Mouse (Mus musculus): ENCODE results near the gene Unc80.

Gene Unc80

DNA sequence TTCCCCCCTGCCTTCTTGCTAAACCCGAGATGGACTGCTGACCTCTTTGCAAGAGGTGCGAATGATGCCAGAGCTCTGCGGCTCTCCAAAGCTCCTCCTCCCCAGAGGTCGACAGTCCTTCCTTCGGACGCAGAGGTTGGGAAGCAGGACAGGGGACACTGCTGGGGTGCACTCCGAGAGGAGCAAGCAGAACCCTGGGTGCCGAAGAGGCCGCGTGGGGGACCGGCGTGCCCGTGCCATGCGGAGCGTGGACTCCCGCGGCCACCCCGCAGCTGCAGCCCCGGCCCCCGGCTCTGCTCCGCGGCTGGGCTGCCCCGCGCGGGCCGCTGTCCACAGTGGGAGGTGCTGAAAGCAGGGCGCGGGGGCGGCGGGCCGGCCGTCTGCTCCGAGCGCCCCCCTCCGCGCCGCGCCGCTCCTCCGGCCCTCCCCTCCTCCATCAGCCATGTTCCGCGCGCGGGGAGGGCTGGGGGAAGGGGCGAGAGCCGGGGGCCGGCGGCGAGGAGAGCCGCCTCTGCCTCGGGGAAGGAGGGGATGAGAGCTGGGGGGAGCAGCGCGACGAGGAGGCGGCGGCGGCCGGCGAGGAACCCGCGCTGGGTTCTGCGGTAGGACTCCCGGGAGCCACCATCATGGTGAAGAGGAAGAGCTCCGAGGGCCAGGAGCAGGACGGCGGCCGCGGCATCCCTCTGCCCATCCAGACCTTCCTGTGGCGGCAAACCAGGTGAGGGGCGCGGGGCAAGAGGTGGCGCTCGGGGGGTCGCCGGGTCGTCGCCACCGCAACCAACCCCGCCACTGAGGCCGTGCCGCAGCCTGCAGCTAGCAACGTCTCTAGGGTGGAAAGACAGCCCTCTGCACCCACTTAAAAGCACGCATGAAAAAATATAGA, at the start of gene Unc80:
TSS of gene Unc80 (plus strand) at position 547 of the 883 bp plus-strand sequence.
- no peak for DNase-seq (ENCODE audit: extremely low read depth, low read depth, low spot score)

DNA sequence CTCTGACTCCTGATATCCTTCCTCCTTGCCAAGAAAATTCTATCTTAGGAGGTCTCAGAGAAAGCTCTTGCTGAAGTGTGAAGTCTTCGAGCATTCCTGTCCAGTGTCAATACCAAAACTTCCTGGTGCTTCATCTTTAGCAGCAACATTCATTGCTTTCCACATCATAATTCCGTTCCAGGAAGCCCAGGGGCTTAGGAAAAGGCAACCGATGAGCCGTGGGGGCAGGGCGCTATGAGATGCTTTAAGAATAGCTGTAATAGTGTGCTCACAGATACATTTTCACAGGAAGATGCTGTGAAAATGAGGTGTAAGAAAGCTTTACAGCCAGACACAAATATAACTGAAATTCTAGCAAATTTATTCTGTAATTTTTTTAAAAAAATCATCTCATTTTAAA, 42.1 kb upstream of the Unc80 start:
- DNase-seq (ENCODE audit: extremely low read depth, low read depth, low spot score): no peak

DNA sequence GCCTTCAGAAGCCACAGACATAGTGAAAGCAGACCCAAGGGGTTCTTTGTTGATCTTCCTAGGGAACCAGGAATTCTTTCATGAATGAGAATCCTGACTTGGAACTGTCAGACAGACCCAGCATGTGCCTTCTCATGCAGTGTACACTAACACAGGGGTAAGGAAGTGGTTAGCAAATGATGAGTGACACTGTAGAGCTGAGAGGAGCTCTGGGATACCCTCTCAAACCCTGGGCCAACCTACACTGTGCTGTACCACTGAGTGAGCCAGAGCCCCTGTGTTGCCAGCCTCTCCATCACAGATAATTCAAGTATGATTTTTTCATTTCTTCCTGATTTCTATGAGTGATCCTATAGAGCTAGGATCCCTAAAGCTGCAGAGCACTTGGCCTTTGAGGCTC, 37.2 kb upstream of the Unc80 start:
- no peak for DNase-seq (ENCODE audit: extremely low read depth, low read depth, low spot score)

DNA sequence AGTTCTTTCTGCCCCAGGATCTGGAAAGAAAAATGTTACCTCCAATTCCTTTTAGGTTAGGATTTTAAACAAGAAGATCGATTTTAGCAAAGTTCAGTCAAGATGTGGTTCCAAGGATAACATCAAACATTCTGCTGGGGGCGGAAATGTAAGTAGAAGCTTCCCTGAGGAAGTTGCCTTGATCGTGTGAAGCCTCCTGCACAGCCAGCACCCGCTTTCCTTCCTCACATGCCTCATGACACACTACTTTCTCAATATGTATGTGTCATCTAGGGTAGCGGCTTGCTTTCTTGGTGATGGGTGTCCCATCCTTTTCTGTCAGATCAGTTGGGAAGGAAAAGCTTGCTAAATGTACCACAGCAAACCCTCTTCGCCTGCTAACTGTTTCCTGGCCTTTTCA, 36.7 kb upstream of the Unc80 start:
- no peak for DNase-seq (ENCODE audit: extremely low read depth, low read depth, low spot score)

DNA sequence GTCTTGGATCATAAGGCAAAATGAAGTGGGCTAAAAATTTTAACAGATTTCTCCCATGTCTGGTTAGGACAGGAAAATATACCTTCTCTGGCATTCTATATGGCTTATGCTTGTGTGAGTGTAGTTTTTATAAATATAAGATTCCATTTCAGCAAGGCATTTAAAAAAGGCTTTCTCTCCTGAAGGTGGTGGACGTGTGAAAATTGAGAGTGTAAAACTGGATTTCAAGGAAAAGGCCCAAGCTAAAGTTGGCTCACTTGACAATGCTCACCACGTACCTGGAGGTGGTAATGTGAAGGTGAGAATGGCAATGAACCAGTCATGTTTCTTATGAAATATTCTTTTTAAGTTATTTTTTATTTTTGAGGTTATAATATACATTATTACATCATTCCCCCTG, 30.1 kb upstream of the Unc80 start:
- DNase-seq (ENCODE audit: extremely low read depth, low read depth, low spot score): no peak

DNA sequence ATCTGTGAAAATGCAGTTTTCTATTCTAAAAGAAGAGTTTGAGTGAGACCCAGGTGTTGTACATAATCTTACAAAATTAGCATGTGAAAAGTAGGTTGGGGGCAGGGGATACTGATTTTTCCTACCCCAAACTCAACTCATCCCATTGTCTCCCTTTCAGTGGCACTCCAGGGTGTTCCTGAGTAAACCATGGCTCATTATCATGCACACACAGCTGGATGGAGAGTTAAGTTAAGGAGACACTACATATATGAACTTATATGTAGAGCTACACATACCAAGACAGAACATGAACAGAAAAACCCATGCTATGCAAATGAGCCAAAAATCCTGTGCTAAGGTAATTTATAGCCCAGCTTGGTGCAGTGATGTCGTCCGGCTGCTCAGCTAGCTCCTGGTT, 25.2 kb upstream of the Unc80 start:
- no peak for DNase-seq (ENCODE audit: extremely low read depth, low read depth, low spot score)

DNA sequence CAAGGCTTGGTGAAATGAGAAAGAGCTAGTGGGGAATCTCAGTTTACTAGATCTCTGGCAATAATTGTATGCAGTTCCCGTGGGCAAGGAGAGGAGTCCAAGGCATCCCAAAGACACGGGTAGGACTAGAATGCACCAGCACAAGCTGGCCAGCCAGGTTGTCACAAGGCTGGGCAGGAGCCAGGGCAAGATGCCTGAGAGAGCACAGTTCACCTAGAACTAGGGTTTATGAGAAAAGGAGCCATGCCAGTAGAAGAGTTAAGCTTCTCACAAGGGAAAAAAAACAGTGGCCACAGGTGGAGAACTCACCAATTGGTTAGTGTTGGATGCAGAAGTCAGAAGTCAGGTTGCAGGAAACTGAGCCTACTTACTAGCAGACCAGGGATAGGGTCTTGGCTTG, 18.7 kb upstream of the Unc80 start:
- no peak for DNase-seq (ENCODE audit: extremely low read depth, low read depth, low spot score)

DNA sequence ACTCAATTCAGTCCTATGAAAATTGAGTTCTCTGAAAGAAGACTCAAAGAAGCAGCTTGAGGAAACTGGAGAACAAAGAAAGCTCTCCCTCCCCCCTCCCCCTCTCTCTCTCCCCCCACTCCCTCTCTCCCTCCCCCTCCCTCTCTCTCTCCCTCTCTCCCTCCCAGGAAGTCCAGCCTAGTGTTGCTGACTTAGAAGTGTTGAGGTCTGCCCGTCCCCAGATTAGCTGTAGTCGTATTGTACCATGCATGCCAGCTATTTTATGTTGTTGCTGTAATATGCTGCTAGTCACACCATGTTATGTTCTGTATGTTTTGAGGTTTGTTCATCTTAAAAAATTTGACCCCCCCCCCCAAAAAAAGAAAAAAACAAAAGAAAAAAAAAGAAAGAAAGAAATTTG, 11.6 kb upstream of the Unc80 start:
- DNase-seq (ENCODE audit: extremely low read depth, low read depth, low spot score): no peak

DNA sequence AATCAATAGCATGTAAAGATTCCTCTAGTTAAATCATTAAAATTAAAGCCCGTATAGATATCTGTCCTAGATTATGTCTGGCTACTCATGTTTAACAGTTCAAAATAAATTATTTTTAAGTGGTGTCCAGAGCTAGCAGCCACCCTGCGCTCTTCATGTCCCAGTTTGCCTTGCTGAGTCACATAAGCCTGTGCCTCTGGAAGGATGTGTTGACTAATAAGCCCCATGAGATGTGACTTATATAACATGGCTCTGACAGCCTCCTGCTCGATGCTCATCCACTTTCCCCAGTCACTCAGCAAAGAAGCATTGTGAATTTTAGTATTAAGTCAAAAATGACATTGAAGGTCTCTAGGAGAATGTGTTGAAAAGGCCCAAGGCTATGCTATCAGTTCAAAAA, 10.4 kb upstream of the Unc80 start:
- DNase-seq (ENCODE audit: extremely low read depth, low read depth, low spot score): no peak

DNA sequence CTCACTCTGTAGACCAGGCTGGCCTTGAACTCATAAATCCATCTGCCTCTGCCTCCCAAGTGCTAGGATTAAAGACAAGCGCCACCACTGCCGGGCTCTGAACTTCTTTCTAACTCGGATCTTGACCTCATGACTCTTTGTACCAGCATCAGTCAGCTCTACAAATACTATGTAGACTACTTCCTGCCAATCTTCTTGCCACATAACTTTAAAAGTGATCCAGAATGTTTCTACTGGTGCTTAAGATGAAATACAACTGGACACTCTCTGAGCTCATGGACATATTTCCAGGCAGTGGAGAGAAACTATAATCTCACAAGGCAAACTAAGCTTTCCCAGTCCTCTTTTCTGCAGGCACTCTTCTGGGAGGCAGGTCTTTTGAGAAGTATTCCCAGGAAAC, 8.8 kb upstream of the Unc80 start:
- no peak for DNase-seq (ENCODE audit: extremely low read depth, low read depth, low spot score)

DNA sequence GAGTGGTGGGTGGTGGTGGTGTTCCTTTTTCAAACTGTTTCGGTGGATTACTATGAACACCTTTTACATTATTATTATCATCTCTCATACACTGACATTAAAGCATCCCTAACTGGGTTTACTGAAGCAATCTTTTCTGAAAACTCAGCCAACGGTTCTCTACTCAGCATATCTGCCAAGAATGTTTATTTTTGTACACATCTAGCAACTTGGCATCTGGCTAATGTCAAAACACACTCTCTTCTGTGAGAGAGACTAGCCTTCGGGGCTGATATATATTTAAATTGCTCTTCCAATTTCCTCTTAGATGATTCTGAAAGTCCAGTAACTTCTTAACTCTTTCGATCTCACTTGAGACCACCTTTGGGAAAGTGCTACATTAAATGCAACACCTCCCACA, 7.3 kb upstream of the Unc80 start:
- DNase-seq (ENCODE audit: extremely low read depth, low read depth, low spot score): no peak

DNA sequence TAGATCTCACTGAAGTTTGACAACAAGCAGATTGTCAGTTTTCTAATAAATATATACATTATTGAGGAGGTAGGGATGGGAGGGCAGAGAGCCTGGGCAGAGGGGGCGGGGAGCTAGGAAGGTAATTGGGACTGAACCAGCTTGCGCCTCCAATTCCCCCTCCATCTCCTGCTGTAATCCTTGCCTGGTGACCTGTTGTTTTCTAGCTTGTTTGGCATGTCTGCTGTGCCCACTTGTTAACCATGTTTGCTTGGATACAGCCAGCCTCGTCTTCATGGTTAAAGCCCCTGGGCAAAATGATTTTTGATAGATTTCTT, 495 bp downstream of the Unc80 start:
- DNase-seq (ENCODE audit: extremely low read depth, low read depth, low spot score): no peak

DNA sequence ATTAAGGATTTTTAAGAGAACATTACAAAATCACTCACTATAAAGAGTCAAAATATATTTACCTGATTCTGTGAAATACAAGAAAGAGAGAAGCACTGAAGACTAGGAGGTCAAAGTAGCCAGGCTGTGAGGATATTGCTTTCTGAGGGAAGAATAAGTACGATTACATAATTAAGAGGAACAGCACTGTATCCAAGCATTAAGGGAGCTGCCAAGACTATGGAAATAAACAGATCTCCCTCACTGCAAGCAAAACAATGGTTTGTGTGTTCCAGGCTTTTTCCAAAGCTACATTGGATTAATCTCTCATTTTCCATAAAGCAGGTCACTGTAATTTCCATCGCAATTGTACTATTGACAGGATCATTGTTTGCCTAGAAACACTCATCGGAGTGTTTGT, 14.6 kb downstream of the Unc80 start:
- no peak for DNase-seq (ENCODE audit: extremely low read depth, low read depth, low spot score)

DNA sequence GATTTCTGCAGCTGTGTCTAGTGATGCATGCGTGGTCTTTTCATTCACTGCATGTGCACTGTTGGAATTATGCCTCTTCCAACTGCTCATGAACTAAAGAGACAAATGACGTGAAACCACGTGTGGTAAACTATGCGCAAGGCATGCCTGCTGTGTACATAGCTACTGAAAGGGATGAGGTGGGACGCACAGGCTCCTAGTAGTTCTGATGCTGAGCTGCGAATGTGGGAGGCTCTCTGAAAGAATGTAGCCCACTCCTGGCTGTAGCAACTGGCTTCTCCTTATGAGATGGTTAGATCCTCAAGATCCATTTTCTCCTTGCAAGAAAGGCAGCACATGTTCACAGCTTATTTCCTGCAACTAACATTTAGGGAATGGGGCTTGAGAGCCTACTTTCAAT, 24.9 kb downstream of the Unc80 start:
- no peak for DNase-seq (ENCODE audit: extremely low read depth, low read depth, low spot score)

DNA sequence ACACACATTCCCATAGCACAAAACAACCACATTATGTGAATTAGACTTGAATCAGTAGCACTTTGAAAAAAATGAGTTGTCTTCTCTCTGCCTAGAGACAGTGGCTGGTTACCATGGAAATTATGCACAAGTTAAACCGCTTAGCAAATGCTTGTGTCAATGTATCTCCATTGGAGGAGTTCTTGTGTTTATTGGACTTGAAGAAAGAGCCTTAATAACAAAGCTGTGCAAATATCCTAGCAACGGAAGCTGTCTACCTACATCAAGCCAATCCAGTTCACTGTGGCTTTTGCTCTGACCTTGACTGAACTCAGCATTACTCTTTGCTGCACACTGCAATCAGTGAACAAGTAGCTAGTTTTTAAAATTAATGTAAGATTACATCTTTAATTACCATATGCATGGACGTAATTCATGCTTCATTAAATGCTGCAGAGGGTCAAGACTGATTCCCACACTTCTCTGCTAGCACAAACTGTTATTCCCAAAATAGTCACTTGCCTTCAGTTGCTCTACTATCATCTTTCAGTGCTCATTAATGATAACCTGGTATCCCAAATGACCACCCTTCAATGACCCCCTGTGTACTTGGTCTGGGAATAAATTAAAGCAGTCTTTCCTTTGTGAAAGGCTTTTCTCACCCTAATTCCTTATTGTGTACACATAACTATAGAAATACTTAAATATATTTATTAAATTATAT, 27.3 kb downstream of the Unc80 start:
- no peak for DNase-seq (ENCODE audit: extremely low read depth, low read depth, low spot score)

DNA sequence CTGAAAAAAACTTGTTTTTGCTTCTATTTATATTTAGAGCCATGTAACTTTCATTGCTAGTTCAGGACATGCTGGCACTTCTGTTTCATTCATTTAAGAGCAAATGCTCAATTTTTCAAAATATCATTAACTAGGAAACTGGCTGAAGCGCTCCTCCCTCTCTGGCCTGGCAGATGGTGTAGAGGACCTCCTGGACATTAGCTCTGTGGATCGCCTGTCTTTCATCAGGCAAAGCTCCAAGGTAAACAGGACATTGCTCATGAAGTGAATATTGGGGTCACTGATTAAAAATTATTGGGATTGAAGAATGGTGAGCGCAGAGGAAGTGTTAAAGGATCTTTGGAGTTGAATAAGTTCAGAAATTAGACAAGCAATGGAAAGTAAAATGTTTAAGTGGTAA, 82.6 kb downstream of the Unc80 start:
- no peak for DNase-seq (ENCODE audit: extremely low read depth, low read depth, low spot score)

DNA sequence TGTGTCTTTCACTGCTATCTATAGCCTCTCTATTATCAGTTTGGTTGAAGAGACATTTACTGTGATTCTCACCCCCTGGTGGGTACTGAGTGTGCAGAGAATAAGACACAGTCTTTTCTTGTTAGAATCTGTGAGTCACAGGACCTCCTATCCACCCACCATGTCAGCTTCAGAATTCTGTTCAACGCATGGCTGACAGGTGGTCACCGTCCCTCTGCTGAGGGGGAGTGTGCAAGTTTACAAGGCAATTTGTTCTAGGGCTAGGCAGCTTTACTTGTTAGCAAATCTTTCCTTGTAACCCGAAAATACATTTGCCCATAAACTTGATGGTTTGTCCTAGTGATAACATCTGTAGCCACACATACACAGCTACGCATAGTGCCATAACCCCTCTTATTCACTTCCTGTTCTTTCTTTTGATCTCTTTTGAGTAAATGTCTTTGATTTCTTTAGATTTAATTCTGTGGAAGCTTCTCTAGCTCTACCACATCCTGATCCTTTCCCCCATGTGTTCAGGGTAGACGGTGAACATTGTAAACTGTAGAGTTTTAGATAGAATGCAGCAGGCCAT, 84.3 kb downstream of the Unc80 start:
- no peak for DNase-seq (ENCODE audit: extremely low read depth, low read depth, low spot score)

DNA sequence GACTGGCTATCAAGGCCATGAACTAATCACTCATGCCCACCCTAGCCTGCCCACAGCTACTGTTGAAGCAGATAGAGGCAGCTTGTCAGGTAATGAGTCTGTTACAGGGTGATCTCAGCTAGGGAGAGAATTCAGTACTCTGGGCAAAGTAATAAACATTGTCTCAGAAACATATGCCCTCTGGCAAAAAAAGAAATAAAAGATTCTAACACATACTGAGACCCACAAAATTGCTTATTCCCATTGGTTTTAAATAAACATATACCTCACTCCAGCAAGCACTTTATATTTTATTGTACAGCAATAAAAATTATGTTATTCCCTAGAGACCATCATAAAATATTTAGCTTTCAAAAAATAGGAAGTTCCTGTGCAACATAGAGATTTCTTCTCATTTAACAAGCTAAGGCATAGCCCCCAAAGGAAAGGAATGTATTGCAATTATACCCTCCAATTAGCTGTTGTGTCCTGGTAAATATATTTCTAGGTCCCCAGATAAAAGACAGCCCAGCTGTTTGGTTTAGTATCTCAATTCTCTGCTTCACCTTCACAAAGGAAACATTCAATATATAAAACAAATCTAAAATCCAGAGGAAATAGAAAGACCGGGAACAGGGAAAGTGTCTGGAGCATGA, 93.6 kb downstream of the Unc80 start:
- DNase-seq (ENCODE audit: extremely low read depth, low read depth, low spot score): no peak

DNA sequence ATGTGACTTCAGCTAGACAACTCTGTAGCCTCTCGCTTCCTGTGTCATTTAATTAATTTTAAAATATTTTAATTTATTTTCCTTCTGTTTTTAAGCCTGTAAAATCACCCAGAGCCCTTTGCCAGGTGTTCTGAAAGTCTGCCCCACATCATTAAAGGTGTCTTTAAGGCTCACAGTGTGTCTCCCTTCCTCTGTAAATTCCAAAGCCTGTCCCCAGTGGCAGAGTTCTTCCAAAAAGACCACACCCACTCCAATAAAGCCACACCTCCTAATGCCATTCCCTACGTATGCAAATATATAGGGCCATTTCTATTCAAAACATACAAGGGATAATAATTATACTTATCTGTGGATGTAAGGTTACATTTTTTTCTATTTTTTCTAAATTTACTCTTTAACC, 94.2 kb downstream of the Unc80 start:
- DNase-seq (ENCODE audit: extremely low read depth, low read depth, low spot score): no peak

DNA sequence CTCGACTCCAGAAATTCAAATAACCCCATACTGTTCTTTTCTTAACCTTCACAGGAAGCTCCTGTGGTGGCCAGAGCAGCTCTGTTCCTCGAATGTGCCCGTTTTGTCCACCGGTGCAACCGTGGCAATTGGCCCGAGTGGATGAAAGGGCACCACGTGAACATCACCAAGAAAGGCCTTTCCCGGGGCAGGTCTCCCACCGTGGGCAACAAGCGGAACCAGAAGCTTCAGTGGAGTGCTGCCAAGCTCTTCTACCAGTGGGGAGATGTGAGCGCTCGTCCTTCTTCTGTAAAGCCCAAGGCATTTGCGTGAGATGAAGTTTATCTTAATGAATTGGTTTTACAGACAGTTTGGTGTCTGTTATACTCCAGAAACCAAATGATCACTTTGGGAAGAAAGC, 101.6 kb downstream of the Unc80 start:
- no peak for DNase-seq (ENCODE audit: extremely low read depth, low read depth, low spot score)

DNA sequence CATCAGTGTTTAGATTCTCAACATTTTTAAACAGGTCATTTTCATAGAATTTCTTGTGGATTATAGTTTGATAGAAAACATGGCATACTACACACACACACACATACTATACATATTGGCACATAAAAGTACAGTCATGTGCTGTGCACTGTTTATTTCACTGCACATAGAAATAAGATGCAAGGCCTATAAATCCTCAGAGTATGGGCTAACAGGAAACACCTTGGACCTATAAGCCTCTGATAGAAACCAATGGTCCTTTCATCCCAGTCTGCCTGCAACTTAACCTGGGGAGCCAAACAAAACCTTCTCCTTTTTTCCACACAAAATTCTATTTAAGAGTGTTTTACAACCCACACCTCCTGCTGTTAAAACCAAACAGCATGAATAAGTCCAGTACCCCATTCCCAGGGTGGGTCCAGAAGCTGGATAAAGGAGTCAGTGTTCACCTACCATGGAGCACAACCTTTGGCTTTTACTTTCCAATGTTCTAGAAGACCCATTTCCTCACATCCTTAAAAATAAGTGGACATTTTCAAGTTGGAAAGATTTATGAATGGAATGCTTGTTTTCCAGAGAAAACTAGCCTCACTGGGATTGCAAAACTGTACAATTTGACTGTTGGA, 129.1 kb downstream of the Unc80 start:
- DNase-seq (ENCODE audit: extremely low read depth, low read depth, low spot score): no peak

Data from fat pad, adult 2 months (tissue).